Mouse (Mus musculus): ENCODE data around the gene Dab1.

GRCm38 (mm10) chr4:104275260-104275659 is 656.1 kb downstream of the Dab1 start:
- TF ChIP-seq CTCF (IDR thresholded peaks at IDR 0.05; ENCODE audit: extremely low read depth, insufficient read depth, insufficient read length, insufficient replicate concordance) (no peak), POLR2A (IDR thresholded peaks at IDR 0.05; ENCODE audit: low read depth, low read length) (no peak)

Measured in spleen, adult 2 months (tissue).